Mouse (Mus musculus) CH12.LX (cell line): ENCODE results near the gene Ncam2.

Source experiments
- CTCF ChIP-seq, 2 experiments: IDR thresholded peaks in 1 of 2; conservative IDR thresholded peaks in 1 of 2; 2 replicates each; pipeline ENCODE4 v1.5.1; 2011 to 2012; ENCODE audit warnings: low read depth in 2 of 2, low read length in 2 of 2, improper control_type of control experiment in 1 of 2, inconsistent platforms in 1 of 2, mild to moderate bottlenecking in 1 of 2, moderate library complexity in 1 of 2
- MXI1 ChIP-seq: IDR thresholded peaks from 2 replicates; pipeline ENCODE4 v1.6.1; 2011; ENCODE audit warnings: mild to moderate bottlenecking, low read depth, low read length, improper control_type of control experiment
- USF2 ChIP-seq: conservative IDR thresholded peaks from 2 replicates; pipeline ENCODE4 v1.6.1; 2011; ENCODE audit warnings: low read depth, low read length, improper control_type of control experiment

- TF ChIP-seq CTCF (conservative IDR thresholded peaks at IDR 0.05 in 1 of 2, IDR thresholded peaks at IDR 0.05 in 1 of 2; ENCODE audit: low read depth in 2 of 2, low read length in 2 of 2) (no peak), USF2 (no peak), MXI1 (no peak)
These were observed 188.1 kb downstream of the Ncam2 start for GRCm38 (mm10) chr16:81388646-81389045.
